Mouse (Mus musculus) small intestine, adult 2 months (tissue): ENCODE data around the gene Sept5. TPM values are rescaled to one million over a fixed set of nuclear protein-coding genes. Genes with fewer than 3 reads are reported as not detected.

Experiments used
- H3K27ac ChIP-seq: fragments of 200-500 bp; 2 replicates; pipeline ENCODE4 v1.5.1; 2012; ENCODE audit warnings: low read depth, low read length, control low read depth, inconsistent platforms; ENCODE audit not compliant: insufficient read depth
- H3K27me3 ChIP-seq: fragments of 200-500 bp; 2 replicates; pipeline ENCODE4 v1.6.1; 2012; ENCODE audit warnings: mild to moderate bottlenecking, moderate library complexity, low read length, inconsistent platforms; ENCODE audit not compliant: control insufficient read depth, insufficient read depth
- H3K36me3 ChIP-seq: fragments of 200-500 bp; 2 replicates; pipeline ENCODE4 v1.6.1; 2012; ENCODE audit warnings: mild to moderate bottlenecking, low read length, control low read depth, inconsistent platforms; ENCODE audit not compliant: control insufficient read depth, insufficient read depth
- H3K4me1 ChIP-seq: fragments of 200-500 bp; 2 replicates; pipeline ENCODE4 v1.6.1; 2012; ENCODE audit warnings: low read length, inconsistent platforms, mixed read lengths; ENCODE audit not compliant: control insufficient read depth, insufficient read depth, insufficient read length
- H3K4me3 ChIP-seq: fragments of 200-500 bp; 2 replicates; pipeline ENCODE4 v1.5.1; 2012; ENCODE audit warnings: low read depth, mild to moderate bottlenecking, control low read depth, inconsistent platforms, low read length, moderate library complexity
- CTCF ChIP-seq: fragments of 200-500 bp; IDR thresholded peaks from 2 replicates; pipeline ENCODE4 v1.5.1; 2012; ENCODE audit warnings: low read depth, mild to moderate bottlenecking, control low read depth, inconsistent platforms, low read length, moderate library complexity, mixed read lengths; ENCODE audit not compliant: insufficient replicate concordance, insufficient read length; ENCODE audit errors: extremely low read depth
- POLR2A ChIP-seq: fragments of 200-500 bp; IDR thresholded peaks from 2 replicates; pipeline ENCODE4 v1.6.1; 2012; ENCODE audit warnings: low read depth, mild to moderate bottlenecking, control low read depth, inconsistent platforms, low read length, moderate library complexity
- WGBS: fragments of 180-500 bp; shearing (Covaris S2); methylation state at CpG from one replicate; pipeline ENCODE4 v1.1.7; 2018; 5-methylcytosine and 5-hydroxymethylcytosine counted together
- polyA plus RNA-seq: library from polyadenylated mRNA; depleted of rRNA; stranded (reverse); fragments of >200 nt; gene quantifications from 2 replicates; pipeline ENCODE4 v1.2.3, GENCODE M21; 2012; rRNA removed

The Sept5 gene
- polyA plus RNA-seq, 1 experiment: 381 TPM

DNA sequence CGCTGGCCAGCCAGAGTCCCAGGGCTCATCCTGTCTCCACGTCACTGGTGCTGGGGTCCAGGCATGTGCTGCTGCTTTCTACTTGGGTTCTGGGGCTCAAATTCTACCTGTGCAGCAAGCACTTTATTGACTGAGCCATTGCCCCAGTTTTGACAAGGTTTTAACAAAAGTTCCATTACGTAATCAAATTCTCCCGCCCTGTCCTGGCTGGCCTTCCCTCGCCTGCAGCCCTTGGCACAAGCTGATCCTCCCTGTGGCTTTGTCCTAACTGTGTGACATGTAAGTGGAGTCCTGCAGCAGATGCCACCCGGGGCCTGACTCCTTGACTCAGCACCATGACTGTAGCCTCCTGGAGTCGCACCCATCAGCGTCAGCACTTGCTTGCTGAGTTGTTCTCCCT is 55.6 kb downstream of the Sept5 start:
- WGBS: 70% methylated on average over 8 of the region's 8 CpGs
- Histone ChIP-seq H3K36me3 (no peaks in the 10 kb centered on the region), H3K4me3 (no peak overlapping the region), H3K27me3 (no peaks in the 10 kb centered on the region), H3K27ac (no peak overlapping the region), H3K4me1 (no peaks in the 10 kb centered on the region)
- TF ChIP-seq POLR2A (no peak), CTCF (no peak)

Other genes starting within 250 kb of the Sept5 start
- 12.5 and 19.5 TPM in 2 replicates for gene Txnrd2, start 203.6 kb downstream of the Sept5 start, polyA plus RNA-seq
- gene Comt, start 203.1 kb downstream of the Sept5 start, polyA plus RNA-seq: 127 and 214 TPM in 2 replicates
- 4.6 and 10.6 TPM in 2 replicates for gene Gnb1l, start 131.2 kb downstream of the Sept5 start, polyA plus RNA-seq
- gene Rtl10, start 131.1 kb downstream of the Sept5 start, polyA plus RNA-seq: 4.9 TPM in 2 replicates
- gene Tbx1, start 39.3 kb downstream of the Sept5 start, polyA plus RNA-seq: 2.6 and 8.3 TPM in 2 replicates
- 35.8 and 580 TPM in 2 replicates for gene Gp1bb, start 7.6 kb downstream of the Sept5 start, polyA plus RNA-seq
- 22.7 and 156 TPM in 2 replicates for gene Gm49601, start 3.5 kb downstream of the Sept5 start, polyA plus RNA-seq
- 14.1 and 24.9 TPM in 2 replicates for gene Cldn5, start 146.9 kb upstream of the Sept5 start, polyA plus RNA-seq
- 7.0 and 11.4 TPM in 2 replicates for gene Ufd1, start 181.8 kb upstream of the Sept5 start, polyA plus RNA-seq
- gene Cdc45, start 182.0 kb upstream of the Sept5 start, polyA plus RNA-seq: 4.3 and 6.6 TPM in 2 replicates
- 33.6 and 49.8 TPM in 2 replicates for gene 2510002D24Rik, start 206.6 kb upstream of the Sept5 start, polyA plus RNA-seq
- not detected in 2 replicates for gene Gm28539, start 206.6 kb upstream of the Sept5 start, polyA plus RNA-seq
- gene Mrpl40, start 246.9 kb upstream of the Sept5 start, polyA plus RNA-seq: 6.9 and 8.2 TPM in 2 replicates
- gene Hira, start 247.1 kb upstream of the Sept5 start, polyA plus RNA-seq: 22.5 and 49.3 TPM in 2 replicates